Mouse (Mus musculus) NIH3T3 (cell line): ENCODE measurements at regions not wholly inside any gene's neighbourhood (a gene's known extent, or its start where the extent isn't known, plus 50 kb on each side); places are given as distances from the start of the nearest gene placed in this dataset.
A peak's percentile ranks its signal among the peaks of the same experiment; 100 is the strongest.
"Not testable (repeated sequence)": the region's sequence is repeated elsewhere in the genome, so short reads cannot be mapped to it uniquely, and the experiment has no call there.

Experiments
- DNase-seq: peaks from one replicate; pipeline ENCODE4 v3.0.0-alpha.2; 2012; ENCODE audit warnings: low read depth

DNA sequence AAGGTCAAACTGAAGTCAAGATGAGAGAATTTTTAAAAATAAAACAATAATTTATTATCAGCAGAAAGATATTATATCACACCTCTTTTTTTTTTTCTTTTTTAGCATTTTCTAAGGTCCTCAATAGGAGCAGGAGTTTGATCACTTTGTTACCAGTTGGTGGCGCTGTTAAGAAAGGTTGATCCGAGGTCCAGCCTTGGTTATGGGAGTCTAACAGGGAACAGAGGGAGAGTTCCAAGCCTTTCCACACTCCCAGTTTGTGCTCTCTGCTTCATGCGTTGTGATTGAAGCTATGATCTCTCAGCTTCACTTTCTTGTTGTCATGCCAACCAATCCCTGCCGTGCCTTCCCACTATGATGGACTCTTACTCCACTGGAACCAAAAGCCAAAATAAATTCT lies 83.8 kb downstream of the Fam174a start:
- peak; percentile 5 for DNase-seq

DNA sequence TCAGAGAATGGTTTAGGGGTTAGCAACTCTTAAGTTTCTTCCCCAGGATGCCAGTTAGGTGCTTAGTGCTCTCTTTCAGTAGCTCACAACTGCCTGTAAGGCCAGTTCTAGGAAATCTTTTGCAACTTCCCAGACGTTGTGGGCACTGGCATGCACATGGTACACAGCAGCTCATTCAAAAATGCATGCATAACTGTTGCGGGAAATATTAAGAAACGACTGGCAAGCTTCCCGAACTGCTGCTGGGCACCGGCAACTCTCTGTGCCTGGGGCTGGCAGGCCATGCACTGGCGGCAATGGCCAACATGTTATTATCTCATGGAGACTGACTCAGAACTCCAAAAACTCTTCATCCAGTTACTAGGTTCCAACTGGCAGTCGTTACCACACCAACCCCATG lies 86.3 kb downstream of the Fam174a start:
- DNase-seq: no peak

DNA sequence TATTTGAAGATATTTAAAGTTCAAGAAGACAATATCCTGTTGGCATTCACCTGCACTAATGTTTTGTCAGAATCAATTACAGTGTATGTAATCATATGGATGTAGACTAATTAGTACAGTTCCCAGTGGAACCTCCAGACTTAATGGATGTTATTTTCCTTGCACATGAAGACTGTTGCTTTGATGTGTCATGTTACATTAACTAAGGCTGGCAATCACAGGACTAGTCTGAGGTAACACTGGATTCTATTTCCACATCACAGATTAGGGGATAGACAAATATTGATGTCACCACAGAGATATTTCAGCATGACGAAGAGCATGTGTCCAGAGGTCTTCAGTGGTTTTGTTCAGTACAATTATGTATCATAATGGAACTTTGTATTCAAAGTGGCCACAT lies 108.8 kb downstream of the Fam174a start:
- no peak for DNase-seq

DNA sequence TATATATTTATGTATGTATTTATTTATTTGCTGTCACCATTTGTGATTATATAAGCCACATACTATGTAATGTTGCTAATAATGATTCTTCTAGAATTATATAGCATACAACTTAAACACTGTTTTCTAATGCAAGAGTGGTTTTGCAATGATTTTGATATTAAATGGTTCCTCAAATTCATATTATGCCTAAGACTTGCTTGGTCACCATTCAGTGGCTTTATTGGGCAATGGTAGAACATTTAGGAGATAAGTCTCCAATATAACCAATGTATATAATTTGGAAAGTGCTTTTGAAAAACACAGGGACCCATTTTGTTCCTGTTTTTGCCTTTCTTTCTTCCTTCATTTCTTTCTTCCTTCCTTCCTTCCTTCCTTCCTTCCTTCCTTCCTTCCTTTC lies 112.0 kb downstream of the Fam174a start:
- DNase-seq: no peak

DNA sequence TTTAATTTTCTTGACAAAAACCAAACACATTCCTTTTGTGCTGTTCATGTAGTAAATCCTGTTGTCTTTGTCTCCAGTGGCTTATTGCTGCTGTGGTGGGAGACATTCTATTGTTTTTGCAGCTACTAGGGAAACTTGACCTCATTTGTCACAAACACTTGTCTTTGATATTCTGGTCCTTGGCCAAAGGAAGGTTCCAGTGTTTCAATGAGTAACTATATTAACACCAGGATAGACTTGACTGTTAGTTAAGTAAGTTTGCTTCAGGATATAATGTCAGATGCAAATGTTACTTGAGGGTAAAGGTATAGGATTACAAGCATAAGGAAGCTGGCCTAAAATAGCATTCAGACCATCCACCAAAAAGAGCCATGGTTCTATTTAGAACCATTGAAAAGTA lies 123.7 kb downstream of the Fam174a start:
- DNase-seq: no peak

DNA sequence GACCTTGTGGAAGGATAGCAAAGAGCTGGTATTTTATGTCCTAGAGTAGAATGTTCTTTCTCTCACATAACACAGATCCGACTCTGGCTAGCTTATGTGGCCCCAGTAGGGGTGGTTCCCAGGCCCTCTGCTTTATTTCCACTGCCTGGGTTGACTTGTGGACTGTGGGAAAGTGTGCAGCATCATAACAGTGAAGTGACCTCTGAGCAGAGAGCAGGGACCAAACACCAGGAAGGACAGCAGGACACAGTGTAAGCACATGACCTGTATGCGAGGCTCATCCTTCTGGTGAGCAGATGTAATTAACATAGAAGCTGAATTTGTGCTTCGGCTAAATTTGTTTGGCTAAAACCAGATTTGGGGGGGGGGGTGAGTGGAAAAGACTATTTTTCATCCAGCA lies 132.1 kb downstream of the Fam174a start:
- no peak for DNase-seq

DNA sequence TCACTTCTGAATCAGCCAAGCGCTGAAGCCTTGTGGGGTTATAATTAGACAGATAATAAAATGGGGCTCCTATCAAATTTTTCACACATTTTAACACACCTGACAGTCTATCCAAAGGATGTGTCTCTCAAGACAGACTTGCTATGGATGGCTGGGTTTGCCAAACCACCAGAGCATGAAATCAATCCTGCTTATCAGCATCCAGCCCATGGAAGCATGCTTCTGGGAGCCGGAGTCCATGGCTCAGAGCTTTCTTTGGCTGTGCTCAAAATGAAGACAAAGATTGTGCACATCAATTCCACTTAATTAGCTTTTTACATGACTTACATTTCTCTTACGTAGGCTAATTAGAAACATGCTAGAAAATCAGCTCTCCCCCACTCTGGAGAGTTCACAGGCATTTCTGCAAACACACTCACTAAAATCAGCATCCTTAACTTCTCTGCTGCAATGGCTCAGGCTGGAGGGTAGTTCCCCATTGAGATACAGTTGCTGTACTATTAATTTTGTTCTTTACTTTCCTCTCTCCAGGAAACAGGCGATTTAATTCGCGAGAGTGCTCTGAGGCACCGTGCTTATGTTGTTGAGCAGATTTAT lies 135.6 kb downstream of the Fam174a start:
- no peak for DNase-seq

DNA sequence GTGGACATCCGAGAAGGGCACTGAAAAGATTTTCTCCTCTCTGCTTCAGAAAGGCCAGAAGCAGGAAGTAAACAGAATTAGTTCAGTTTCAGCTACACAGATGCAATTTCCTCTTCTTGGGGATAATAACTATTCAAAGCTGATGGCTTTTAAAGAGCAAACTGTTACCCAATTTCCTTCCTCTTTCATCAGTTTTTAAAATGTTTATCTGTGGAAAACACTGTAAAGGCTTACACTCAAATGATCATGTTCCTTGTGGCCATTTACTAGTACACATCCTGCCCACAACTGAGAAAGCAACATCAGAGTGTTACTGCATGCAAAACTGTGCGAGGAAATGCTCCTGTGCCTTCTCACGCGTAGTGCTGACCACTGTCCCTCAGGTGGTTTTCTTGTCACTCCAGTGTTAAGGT lies 137.5 kb downstream of the Fam174a start:
- DNase-seq: no peak

DNA sequence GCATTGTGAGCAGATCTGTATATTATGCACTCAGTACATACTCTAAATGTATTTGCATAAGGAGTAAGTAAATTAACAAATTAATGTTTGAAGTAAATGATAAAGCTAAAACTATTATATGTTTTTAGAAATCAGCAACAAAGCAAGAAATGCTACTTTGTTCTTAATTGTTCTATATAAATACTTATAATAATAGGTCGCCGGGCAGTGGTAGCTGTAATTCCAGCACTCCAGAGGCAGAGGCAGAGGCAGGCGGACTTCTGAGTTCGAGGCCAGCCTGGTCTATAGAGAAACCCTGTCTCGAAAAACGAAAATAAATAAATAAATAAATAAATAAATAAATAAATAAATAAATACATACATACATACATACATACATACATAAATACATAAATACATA lies 138.3 kb downstream of the Fam174a start:
- peak; percentile 81 for DNase-seq

DNA sequence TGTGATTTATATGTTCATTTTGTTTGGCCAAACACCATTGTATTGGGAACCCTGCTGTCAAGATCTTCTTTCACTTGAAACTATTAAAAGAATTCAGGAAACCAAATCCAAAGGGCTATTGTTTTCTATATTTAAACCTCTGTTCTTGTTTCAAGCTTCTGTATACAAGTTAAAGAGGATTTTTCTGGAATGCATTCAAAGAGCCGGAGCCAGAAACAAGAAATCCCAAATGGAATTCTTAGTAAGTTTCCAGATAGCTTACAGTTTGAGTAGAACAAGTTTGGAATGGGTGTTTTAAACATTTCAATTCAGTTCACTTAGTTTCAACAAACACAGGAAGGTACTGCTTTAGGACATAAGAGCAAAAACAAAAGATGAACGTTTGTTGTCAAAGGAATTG lies 140.8 kb downstream of the Fam174a start:
- no peak for DNase-seq

DNA sequence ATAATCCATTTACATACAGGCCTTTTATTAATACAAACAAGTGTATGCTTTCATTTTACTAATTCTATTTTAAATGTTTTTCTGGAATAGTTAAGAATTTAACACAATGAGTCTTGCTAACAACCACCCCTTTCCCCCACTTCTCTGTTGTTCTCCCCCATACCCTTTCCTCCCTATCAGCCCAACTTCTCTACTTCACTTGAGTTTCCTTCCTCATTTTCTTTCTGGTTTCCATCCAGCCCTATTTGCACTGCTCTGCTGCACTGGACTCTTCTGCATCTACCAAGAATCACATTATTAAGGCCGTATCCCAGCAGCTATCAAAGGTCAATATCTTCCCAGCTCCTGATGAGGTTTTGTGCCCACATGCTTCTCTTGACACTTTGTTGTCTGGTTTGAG lies 145.9 kb downstream of the Fam174a start:
- no peak for DNase-seq

DNA sequence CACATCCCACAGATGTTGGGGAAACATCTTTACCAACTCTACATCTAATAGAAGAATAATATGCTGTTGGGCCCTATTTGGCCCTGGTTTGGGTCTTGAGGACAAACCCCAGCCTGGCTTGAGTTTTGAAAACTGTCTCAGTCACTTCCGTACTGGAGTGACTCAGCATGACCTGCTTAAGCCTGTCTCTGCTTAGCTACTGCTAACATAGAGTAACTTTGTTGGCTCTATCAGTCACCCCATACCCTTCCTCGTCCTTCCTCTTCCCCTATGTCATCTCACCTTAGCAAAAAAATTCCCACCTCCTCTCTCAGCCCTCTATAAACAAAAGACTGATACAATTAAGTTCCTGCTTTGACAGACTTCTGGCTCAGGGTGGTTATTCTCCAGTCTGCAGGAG lies 154.7 kb downstream of the Fam174a start:
- DNase-seq: no peak

DNA sequence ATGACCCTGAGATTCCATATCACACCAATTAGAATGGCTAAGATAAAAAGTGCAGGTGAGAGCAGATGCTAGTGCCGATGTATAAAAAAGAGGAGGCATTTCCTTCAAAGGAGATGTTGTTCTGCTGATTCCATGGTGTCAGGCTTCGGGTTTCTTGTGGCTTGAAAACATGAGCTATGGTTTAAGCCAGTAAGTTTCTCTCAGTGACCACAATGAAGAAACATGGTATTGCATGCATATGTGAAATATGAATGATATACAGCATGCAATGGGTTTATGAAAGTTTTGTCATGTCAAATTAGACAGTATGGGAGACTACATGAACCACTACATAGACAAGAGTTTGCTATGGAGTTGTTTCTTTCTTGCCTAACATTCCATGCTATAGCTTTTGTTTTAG lies 155.3 kb downstream of the Fam174a start:
- no peak for DNase-seq

DNA sequence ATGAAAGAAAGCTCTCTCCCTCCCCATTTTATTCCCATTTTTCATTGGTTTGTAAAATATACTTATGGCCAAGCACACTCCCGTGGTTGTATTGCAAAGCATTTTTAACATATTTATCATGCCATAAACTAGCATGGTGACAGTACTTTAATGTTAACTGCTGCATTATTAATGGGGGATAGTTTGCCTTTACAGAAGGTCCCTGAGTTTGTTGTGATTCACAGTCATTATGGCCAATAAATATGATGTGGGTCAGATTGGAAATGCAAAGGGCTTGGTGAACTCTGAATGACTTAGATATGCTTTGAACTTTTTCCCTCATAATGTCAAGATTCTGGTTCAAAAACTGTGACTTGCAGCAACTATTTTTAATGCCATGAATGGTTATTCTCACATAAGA lies 157.1 kb downstream of the Fam174a start:
- DNase-seq: no peak

DNA sequence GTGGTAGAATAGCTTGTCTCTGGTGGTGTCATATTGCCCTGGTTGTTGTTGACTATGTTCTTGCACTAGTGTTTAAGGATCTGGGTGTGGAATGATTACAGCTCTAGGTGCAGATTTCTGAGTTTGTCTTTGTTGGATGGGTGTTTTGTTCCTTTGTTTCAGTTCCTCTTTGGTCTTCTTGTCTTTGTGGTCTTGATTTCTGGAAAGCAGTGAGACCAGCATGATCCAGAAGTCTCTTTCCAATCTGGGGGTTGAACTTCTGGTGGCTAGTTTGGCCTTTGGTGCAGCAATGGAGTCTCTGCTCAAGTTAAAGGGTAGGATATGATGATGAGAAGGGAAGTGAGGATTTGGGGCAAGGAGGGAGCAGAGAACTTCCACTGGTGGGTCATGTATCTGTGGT lies 174.4 kb downstream of the St8sia4 start:
- DNase-seq: no peak

DNA sequence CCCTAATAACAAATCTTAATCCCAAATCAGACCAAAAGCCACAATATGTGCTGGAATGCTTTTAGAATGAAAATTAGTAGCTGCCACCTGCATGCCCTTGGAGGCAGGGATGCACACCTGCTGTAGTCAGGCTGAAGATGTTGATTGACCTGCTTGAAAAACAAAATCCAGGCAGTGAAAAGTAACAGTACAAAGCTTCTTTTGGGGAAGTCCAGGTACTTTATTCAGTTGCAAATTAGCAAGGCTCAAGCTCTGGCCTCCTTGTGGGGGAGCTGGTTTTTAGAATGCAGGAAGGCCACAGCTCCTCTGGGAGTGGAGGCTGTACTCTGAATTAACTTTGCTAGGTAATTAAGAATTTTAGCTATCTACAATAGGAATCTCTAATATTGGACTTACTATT lies 166.7 kb downstream of the St8sia4 start:
- DNase-seq: not testable (repeated sequence)

DNA sequence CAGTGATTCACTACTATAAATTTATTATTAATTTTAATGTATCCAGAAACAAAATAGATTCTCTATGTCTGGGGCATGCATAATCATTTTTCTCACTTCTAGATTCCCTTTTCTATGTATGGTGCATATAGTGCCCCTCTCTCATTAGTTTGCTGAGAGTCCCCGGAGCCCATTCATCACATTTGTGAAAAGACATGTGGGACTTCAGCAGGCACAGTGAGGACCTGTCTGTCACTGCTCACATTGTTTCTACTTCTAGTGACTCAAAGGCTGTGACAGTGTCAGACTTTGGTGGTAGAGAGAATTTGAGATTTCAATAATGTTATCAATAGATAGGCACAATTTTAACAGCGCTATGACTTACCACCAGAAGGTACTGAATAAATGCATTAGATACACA lies 158.7 kb downstream of the St8sia4 start:
- no peak for DNase-seq

DNA sequence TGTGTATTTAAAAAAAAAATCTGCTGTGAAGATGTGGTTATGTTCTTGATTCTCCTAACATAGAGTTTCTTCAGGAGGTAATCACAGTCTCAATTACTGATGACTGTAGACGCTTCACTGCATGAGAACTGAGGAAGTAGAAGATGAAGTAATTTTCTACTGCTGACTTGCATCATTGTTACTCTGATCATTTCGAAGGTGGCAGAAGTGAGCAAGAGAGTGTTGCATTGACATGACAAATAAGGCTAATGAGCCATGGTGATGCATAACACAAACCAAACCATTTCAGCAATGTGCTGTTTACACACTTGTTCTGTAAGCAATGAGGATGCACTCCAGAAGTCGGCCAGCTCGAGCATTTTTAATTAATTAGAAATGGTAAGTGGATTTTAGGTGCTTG lies 138.6 kb downstream of the St8sia4 start:
- no peak for DNase-seq

DNA sequence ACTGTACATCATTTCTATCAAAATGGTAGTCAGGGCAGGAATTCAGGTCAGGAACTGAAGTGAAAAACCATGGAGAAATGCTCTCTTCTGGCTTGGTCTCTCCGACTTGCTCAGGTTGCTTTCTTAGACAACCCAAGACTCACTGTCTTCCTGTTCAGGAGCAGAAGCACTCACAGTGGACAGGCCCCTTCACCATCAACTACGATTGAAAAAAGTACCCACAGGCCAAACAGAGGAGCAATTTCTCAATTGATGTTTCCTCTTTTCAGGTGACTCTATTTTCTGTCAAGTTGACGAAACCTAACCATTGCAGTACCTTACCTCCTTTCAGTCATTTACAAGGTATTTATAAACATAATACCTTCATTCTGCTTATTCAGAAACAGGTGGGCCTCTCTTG lies 136.4 kb downstream of the St8sia4 start:
- no peak for DNase-seq
